Mouse (Mus musculus) spleen, adult 10 weeks (tissue): ENCODE data around the gene Hsd17b13. TPM values are rescaled to one million over a fixed set of nuclear protein-coding genes. Genes with fewer than 3 reads are reported as not detected.

Source experiments
- polyA plus RNA-seq: library from polyadenylated mRNA; stranded (reverse); fragments of 350-450 nt; fragmentation: Illumina TruSeq; extraction: RNeasy Lipid Tissue Mini Kit (QIAGEN cat#74804); gene quantifications from one replicate; pipeline ENCODE4 v1.2.3, GENCODE M21; 2015; ENCODE audit warnings: low replicate concordance; ENCODE audit not compliant: insufficient read depth

The Hsd17b13 gene
- 0.18 TPM for polyA plus RNA-seq

GRCm38 (mm10) chr5:103977297-103977696 is at the start of gene Hsd17b13:
Gene Hsd17b13, minus strand, starts transcription at chr5:103977410.

GRCm38 (mm10) chr5:104021597-104022378 is 44.6 kb upstream of the Hsd17b13 start, which contains the start of gene Hsd17b11:
Gene Hsd17b11, minus strand, starts transcription at chr5:104021919.

GRCm38 (mm10) chr5:103910748-103911409 is 66.3 kb downstream of the Hsd17b13 start, which contains the start of gene Klhl8:
Gene Klhl8, minus strand, starts transcription at chr5:103911259.

Other genes with a start within 250 kb of the Hsd17b13 start
- gene Klhl8, start 66.2 kb downstream of the Hsd17b13 start, polyA plus RNA-seq, result 2.6 TPM
- gene Hsd17b11, start 44.5 kb upstream of the Hsd17b13 start, polyA plus RNA-seq, result 69.0 TPM
- 36.2 TPM for gene Nudt9, start 68.9 kb upstream of the Hsd17b13 start, polyA plus RNA-seq
- not detected for gene Gm17660, start 100.2 kb upstream of the Hsd17b13 start, polyA plus RNA-seq
- gene Sparcl1, start 136.3 kb upstream of the Hsd17b13 start, polyA plus RNA-seq, result 80.1 TPM
- not detected for gene Dspp, start 193.3 kb upstream of the Hsd17b13 start, polyA plus RNA-seq
- 0.15 TPM for gene Dmp1, start 225.2 kb upstream of the Hsd17b13 start, polyA plus RNA-seq